ENCODE assay signal across 10 mouse cellular contexts in genomic region chr12:87044711-87045110, GRCm38 (mm10). TPM values are rescaled to one million over a fixed set of nuclear protein-coding genes. Genes with fewer than 3 reads are reported as not detected.
DNase-seq lines count a peak whose midpoint lies in the region; ATAC-seq and TF ChIP-seq lines count a peak whose summit lies in the region.
"Had no signal": no experiment of that assay in that cellular context is flagged by ENCODE, and none has a peak within 500 bp of the region (broad histone marks: within the 10 kb centered on the region; RNA-seq: fewer than 3 reads in every experiment).

No protein-coding gene starts in this region.

- no peak overlapping the region for H3K4me3 ChIP-seq in intestine, embryonic 15.5 days (replicated peaks)
- no peak overlapping the region for H3K4me3 ChIP-seq in intestine, postnatal 0 days (ENCODE audit: low read depth, low read length)
- H3K4me3 ChIP-seq in embryonic facial prominence, embryonic 10.5 days: no peak overlapping the region
- no peak overlapping the region for H3K4me3 ChIP-seq in left cerebral cortex, adult 2 months
- H3K4me3 ChIP-seq: liver, embryonic 15.5 days had no signal

- no peak overlapping the region for H3K4me2 ChIP-seq in intestine, embryonic 15.5 days (replicated peaks)
- H3K4me2 ChIP-seq in intestine, postnatal 0 days (replicated peaks; ENCODE audit: low read depth): no peak overlapping the region
- H3K4me2 ChIP-seq: liver, embryonic 15.5 days had no signal

- no peak overlapping the region for H3K9ac ChIP-seq in intestine, embryonic 15.5 days
- H3K9ac ChIP-seq in intestine, postnatal 0 days (ENCODE audit: low read depth, low read length): no peak overlapping the region
- H3K9ac ChIP-seq: liver, embryonic 15.5 days had no signal

- intact Hi-C loops in left cerebral cortex, adult 2 months (cut with DNase I): no loop called here

- no peak overlapping the region for H3K27ac ChIP-seq in intestine, embryonic 15.5 days
- H3K27ac ChIP-seq in intestine, postnatal 0 days (ENCODE audit: low read depth, low read length): no peak overlapping the region
- H3K27ac ChIP-seq in embryonic facial prominence, embryonic 10.5 days (replicated peaks): no peak overlapping the region
- H3K27ac ChIP-seq in left cerebral cortex, adult 2 months: peak overlapping the region; percentile 86
- H3K27ac ChIP-seq: liver, embryonic 15.5 days had no signal

- no peaks in the 10 kb centered on the region for H3K4me1 ChIP-seq in intestine, embryonic 15.5 days (replicated peaks)
- no peaks in the 10 kb centered on the region for H3K4me1 ChIP-seq in intestine, postnatal 0 days (replicated peaks; ENCODE audit: control insufficient read depth, insufficient read depth, low read length)
- peaks cover 8% of the 10 kb centered on the region; the same call in 1 of the 2 replicates for H3K4me1 ChIP-seq in embryonic facial prominence, embryonic 10.5 days
- H3K4me1 ChIP-seq: liver, embryonic 15.5 days had no signal

- peak; percentile 15 for DNase-seq in embryonic facial prominence, embryonic 10.5 days (ENCODE audit: low spot score)
- peak in 1 of 2 experiments; percentile 49 for DNase-seq in left cerebral cortex, adult 2 months (ENCODE audit: extremely low spot score in 1 of 2, low spot score in 2 of 2)
- peak; percentile 66 for DNase-seq in right cerebral cortex, adult 18-20 months
- DNase-seq in adrenal gland, postnatal 4 days (ENCODE audit: low spot score in 2 of 2): no peak
- no peak for DNase-seq in natural killer cell, adult 2 months (ENCODE audit: low spot score in 2 of 2)
- no peak for DNase-seq in urinary bladder, adult 2 months (ENCODE audit: low spot score)

- peak; percentile 55 for ATAC-seq in intestine, embryonic 15.5 days
- ATAC-seq in intestine, postnatal 0 days: no peak

- H3K9me3 ChIP-seq in intestine, embryonic 15.5 days: no peaks in the 10 kb centered on the region
- no peaks in the 10 kb centered on the region for H3K9me3 ChIP-seq in intestine, postnatal 0 days (ENCODE audit: control insufficient read depth)
- no peaks in the 10 kb centered on the region for H3K9me3 ChIP-seq in embryonic facial prominence, embryonic 10.5 days
- H3K9me3 ChIP-seq: liver, embryonic 15.5 days had no signal

- WGBS in intestine, embryonic 15.5 days: 12% methylated on average over 5 of the region's 5 CpGs
- 11% methylated on average over 5 of the region's 5 CpGs for WGBS in intestine, postnatal 0 days
- 30% methylated on average over 5 of the region's 5 CpGs for WGBS in embryonic facial prominence, embryonic 10.5 days

- H3K36me3 ChIP-seq in intestine, embryonic 15.5 days: no peaks in the 10 kb centered on the region
- no peaks in the 10 kb centered on the region for H3K36me3 ChIP-seq in intestine, postnatal 0 days (ENCODE audit: control insufficient read depth, insufficient read depth)
- no peaks in the 10 kb centered on the region for H3K36me3 ChIP-seq in embryonic facial prominence, embryonic 10.5 days (replicated peaks)
- H3K36me3 ChIP-seq: liver, embryonic 15.5 days had no signal

- TF ChIP-seq CTCF in intestine, postnatal 0 days (IDR thresholded peaks at IDR 0.05; ENCODE audit: low read depth): no peak
- TF ChIP-seq CTCF in left cerebral cortex, adult 2 months (IDR thresholded peaks at IDR 0.05): no peak

- H3K27me3 ChIP-seq in intestine, embryonic 15.5 days (replicated peaks): no peaks in the 10 kb centered on the region
- H3K27me3 ChIP-seq in intestine, postnatal 0 days (replicated peaks; ENCODE audit: control insufficient read depth, insufficient read depth, low read length): no peaks in the 10 kb centered on the region
- no peaks in the 10 kb centered on the region for H3K27me3 ChIP-seq in embryonic facial prominence, embryonic 10.5 days (replicated peaks; ENCODE audit: low read depth, poor library complexity, severe bottlenecking)
- H3K27me3 ChIP-seq: liver, embryonic 15.5 days had no signal

RNA-seq across cellular contexts. Expression of gene Tmem63c, which starts 23.6 kb away (rescaled TPM):
- 0.44 and 0.63 TPM in 2 replicates for polyA plus RNA-seq in intestine, embryonic 15.5 days (2015; fragmentation: Nextera tagmentation; extraction: Ambion mirVana)
- polyA plus RNA-seq in intestine, postnatal 0 days (2015; fragmentation: Nextera tagmentation; extraction: Ambion mirVana): 0.52 and 0.71 TPM in 2 replicates
- polyA plus RNA-seq in embryonic facial prominence, embryonic 10.5 days (2016; fragmentation: Nextera tagmentation; extraction: Ambion mirVana): 0.13 and 0.25 TPM in 2 replicates
- total RNA-seq in left cerebral cortex, adult 2 months (2021): 10 to 100 TPM; 41.7 to 43.8 TPM
- 1 to 10 TPM; 2.5 TPM for total RNA-seq in adrenal gland, postnatal 4 days (2021)
- 0.13 and 0.19 TPM in 2 replicates for polyA plus RNA-seq in urinary bladder, adult 2 months (2012; rRNA removed)
- polyA plus RNA-seq: liver, embryonic 15.5 days had no signal

RNA-seq across cellular contexts. Expression of gene Zdhhc22, which starts 54.5 kb away (rescaled TPM):
- polyA plus RNA-seq in intestine, embryonic 15.5 days (2015; fragmentation: Nextera tagmentation; extraction: Ambion mirVana): 0.06 and 0.34 TPM in 2 replicates
- polyA plus RNA-seq in intestine, postnatal 0 days (2015; fragmentation: Nextera tagmentation; extraction: Ambion mirVana): 0.46 and 0.55 TPM in 2 replicates
- 0.05 and 0.06 TPM in 2 replicates for polyA plus RNA-seq in embryonic facial prominence, embryonic 10.5 days (2016; fragmentation: Nextera tagmentation; extraction: Ambion mirVana)
- 10 to 100 TPM; 59.1 to 61.3 TPM for total RNA-seq in left cerebral cortex, adult 2 months (2021)
- total RNA-seq in adrenal gland, postnatal 4 days (2021): 1 to 10 TPM; 1.1 to 1.7 TPM
- not detected in 2 replicates for polyA plus RNA-seq in urinary bladder, adult 2 months (2012; rRNA removed)
- total RNA-seq: MEL had no signal

RNA-seq across cellular contexts. Expression of gene Ngb, which starts 57.6 kb away (rescaled TPM):
- polyA plus RNA-seq in intestine, embryonic 15.5 days (2015; fragmentation: Nextera tagmentation; extraction: Ambion mirVana): 1.1 and 1.2 TPM in 2 replicates
- polyA plus RNA-seq in intestine, postnatal 0 days (2015; fragmentation: Nextera tagmentation; extraction: Ambion mirVana): 2.0 and 2.8 TPM in 2 replicates
- 0.12 and 0.18 TPM in 2 replicates for polyA plus RNA-seq in embryonic facial prominence, embryonic 10.5 days (2016; fragmentation: Nextera tagmentation; extraction: Ambion mirVana)
- 1 to 10 TPM; 9.1 to 9.4 TPM for total RNA-seq in left cerebral cortex, adult 2 months (2021)
- 1 to 10 TPM; 1.2 to 1.5 TPM for total RNA-seq in adrenal gland, postnatal 4 days (2021)
- 62.6 and 64.4 TPM in 2 replicates for polyA plus RNA-seq in urinary bladder, adult 2 months (2012; rRNA removed)
- total RNA-seq: MEL had no signal
- polyA plus RNA-seq: liver, embryonic 15.5 days had no signal

Comparison
In these comparisons a context has a peak if more than half of its experiments do, and no peak if none do; other contexts are left out.
1. DNase-seq: peak in embryonic facial prominence, embryonic 10.5 days (single experiment) and right cerebral cortex, adult 18-20 months (single experiment); none in adrenal gland, postnatal 4 days (0 of 2), natural killer cell, adult 2 months (0 of 2) and urinary bladder, adult 2 months (single experiment).
2. RNA of gene Ngb, which starts 57.6 kb away (polyA plus RNA-seq): 62.6 to 64.4 TPM in urinary bladder, adult 2 months; 2.0 to 2.8 TPM in intestine, postnatal 0 days, 1.1 to 1.2 TPM in intestine, embryonic 15.5 days and 0.12 to 0.18 TPM in embryonic facial prominence, embryonic 10.5 days; every median in the first group is over 10 times any median in the second.